Mouse (Mus musculus): ENCODE measurements at regions not wholly inside any gene's neighbourhood (a gene's known extent, or its start where the extent isn't known, plus 50 kb on each side); places are given as distances from the start of the nearest gene placed in this dataset.

DNA sequence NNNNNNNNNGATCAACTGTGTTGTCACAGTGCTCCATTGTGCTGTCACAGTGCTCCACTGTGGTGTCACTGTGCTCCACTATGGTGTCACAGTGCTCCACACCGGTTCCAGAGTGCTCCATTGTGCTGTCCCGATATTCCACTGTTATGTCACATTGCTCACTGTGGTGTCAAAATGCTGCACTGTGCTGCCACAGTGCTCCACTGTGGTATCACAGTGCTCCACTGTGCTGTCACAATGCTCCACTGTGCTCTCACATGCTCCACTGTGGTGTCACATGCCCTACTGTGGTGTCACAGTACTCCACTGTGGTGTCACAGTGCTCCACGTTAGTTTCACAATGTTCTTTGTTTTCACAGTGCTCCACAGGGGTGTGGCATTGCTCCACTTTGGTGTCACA lies 359.3 kb upstream of the Olfr161 start:
- Histone ChIP-seq H3K4me1 (replicated peaks) (no peaks in the 10 kb centered on the region), H3K27me3 (no peaks in the 10 kb centered on the region), H3K9ac (replicated peaks) (no peak overlapping the region), H3K4me2 (no peak overlapping the region), H3K27ac (no peak overlapping the region), H3K9me3 (peaks cover 53% of the 10 kb centered on the region), H3K36me3 (no peaks in the 10 kb centered on the region), H3K4me3 (replicated peaks) (no peak overlapping the region)
- 73% methylated on average over 3 of the region's 3 CpGs for WGBS
- ATAC-seq (ENCODE audit: insufficient number of reproducible peaks, insufficient read depth, low FRiP score, low TSS enrichment, low read depth) = peak; percentile 57

DNA sequence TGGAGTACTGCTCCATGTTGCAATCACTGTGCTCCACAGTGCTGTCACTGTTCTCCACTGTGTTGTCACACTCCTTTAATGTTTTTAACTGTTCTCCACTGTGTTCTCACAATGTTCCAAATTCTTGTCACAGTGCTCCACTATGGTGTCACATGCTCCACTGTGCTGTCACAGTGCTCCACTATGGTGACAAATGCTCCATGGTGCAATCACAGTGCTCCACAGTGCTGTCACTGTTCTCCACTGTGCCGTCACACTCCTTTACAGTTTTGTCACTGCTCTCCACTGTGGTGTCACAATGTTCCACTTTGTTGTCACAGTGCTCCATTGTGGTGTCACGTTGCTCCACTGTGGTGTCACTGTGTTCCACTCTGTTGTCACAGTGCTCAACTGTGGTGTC lies 358.2 kb upstream of the Olfr161 start:
- no peaks in the 10 kb centered on the region for H3K27me3 ChIP-seq
- no peak overlapping the region for H3K9ac ChIP-seq (replicated peaks)
- H3K4me2 ChIP-seq = no peak overlapping the region
- H3K4me1 ChIP-seq (replicated peaks) = no peaks in the 10 kb centered on the region
- no peak for ATAC-seq (ENCODE audit: insufficient number of reproducible peaks, insufficient read depth, low FRiP score, low TSS enrichment, low read depth)
- H3K4me3 ChIP-seq (replicated peaks) = no peak overlapping the region
- no peaks in the 10 kb centered on the region for H3K36me3 ChIP-seq
- WGBS = 40% methylated on average over 2 of the region's 2 CpGs
- peaks cover 59% of the 10 kb centered on the region for H3K9me3 ChIP-seq
- H3K27ac ChIP-seq = no peak overlapping the region

DNA sequence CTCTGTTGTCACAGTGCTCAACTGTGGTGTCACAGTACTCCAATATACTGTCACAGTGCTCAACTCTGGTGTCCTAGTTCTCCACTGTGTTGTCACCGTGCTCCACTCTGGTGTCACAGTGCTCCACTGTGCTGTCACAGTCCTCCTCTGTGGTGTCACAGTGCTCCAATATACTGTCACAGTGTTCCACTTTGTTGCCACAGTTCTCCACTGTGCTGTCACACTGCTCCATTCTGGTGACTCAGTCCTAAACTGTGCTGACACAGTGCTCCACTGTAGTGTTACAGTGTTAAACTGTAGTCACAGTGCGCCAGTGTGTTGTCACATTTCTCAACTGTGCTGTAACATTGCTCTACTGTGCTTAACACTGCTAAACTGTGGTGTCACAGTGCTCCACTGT lies 356.8 kb upstream of the Olfr161 start:
- Histone ChIP-seq H3K9me3 (peaks cover 72% of the 10 kb centered on the region), H3K4me2 (no peak overlapping the region), H3K27ac (no peak overlapping the region), H3K4me1 (replicated peaks) (no peaks in the 10 kb centered on the region), H3K9ac (replicated peaks) (no peak overlapping the region), H3K27me3 (no peaks in the 10 kb centered on the region), H3K36me3 (no peaks in the 10 kb centered on the region), H3K4me3 (replicated peaks) (no peak overlapping the region)
- peak; percentile 35 for ATAC-seq (ENCODE audit: insufficient number of reproducible peaks, insufficient read depth, low FRiP score, low TSS enrichment, low read depth)
- 52% methylated on average over 2 of the region's 2 CpGs for WGBS

DNA sequence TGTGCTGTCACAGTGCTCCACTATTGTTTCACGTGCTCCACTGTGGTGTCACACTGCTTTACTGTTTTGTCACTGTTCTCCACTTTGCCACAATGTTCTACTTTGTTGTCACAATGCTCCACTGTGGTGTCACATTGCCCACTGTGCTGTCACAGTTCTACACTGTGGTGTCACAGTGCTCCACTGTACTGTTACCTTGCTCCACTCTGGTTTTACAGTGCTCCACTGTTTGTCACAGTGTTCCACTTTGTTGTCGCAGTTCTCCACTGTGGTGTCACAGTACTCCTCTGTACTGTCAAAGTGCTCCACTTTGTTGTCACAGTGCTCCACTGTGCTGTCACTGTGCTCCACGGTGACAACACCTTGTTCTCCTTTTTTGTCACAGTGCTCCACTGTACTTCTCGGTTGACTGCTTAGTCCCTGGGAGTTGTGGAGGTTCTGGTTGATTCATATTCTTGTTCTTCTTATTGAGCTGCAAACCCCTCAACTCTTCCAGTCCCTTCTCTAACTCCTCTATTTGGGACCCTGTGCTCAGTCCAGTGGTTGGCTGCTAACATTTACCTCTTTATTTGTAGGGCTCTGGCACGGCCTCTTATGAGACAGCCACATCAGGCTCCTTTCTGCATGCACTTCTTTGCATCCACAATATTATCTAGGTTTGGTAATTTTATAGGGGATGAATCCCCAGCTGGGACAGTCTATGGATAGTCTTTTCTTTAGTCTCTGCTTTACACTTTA lies 349.7 kb upstream of the Olfr161 start:
- H3K9ac ChIP-seq (replicated peaks) = no peak overlapping the region
- no peak overlapping the region for H3K4me3 ChIP-seq (replicated peaks)
- no peak for ATAC-seq (ENCODE audit: insufficient number of reproducible peaks, insufficient read depth, low FRiP score, low TSS enrichment, low read depth)
- H3K4me2 ChIP-seq = no peak overlapping the region
- H3K9me3 ChIP-seq = peaks cover 70% of the 10 kb centered on the region
- no peaks in the 10 kb centered on the region for H3K36me3 ChIP-seq
- no peaks in the 10 kb centered on the region for H3K27me3 ChIP-seq
- H3K27ac ChIP-seq = no peak overlapping the region
- no peaks in the 10 kb centered on the region for H3K4me1 ChIP-seq (replicated peaks)
- WGBS = 65% methylated on average over 5 of the region's 5 CpGs

DNA sequence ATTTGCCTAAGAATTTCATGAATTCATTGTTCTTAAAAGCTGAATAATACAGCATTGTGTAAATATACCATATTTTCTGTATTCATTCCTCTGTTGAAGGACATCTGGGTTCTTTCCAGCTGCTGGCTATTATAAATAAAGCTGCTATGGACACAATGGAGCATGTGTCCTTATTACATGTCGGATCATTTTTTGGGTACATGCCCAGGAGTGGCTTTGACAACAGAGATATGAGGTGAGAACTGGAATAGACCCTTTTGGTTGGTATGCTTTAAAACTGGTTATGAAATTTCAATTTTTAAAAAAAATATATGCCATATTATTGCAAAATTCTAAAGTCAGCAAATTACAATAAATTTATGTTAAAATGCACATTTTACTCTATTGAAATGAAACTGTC lies 348.9 kb upstream of the Olfr161 start:
- Histone ChIP-seq H3K9ac (replicated peaks) (no peak overlapping the region), H3K27me3 (no peaks in the 10 kb centered on the region), H3K4me3 (replicated peaks) (no peak overlapping the region), H3K27ac (no peak overlapping the region), H3K4me1 (replicated peaks) (no peaks in the 10 kb centered on the region), H3K36me3 (no peaks in the 10 kb centered on the region), H3K4me2 (no peak overlapping the region), H3K9me3 (peaks cover 67% of the 10 kb centered on the region)
- WGBS = 70% methylated on average over 1 of the region's 1 CpGs
- no peak for ATAC-seq (ENCODE audit: insufficient number of reproducible peaks, insufficient read depth, low FRiP score, low TSS enrichment, low read depth)

DNA sequence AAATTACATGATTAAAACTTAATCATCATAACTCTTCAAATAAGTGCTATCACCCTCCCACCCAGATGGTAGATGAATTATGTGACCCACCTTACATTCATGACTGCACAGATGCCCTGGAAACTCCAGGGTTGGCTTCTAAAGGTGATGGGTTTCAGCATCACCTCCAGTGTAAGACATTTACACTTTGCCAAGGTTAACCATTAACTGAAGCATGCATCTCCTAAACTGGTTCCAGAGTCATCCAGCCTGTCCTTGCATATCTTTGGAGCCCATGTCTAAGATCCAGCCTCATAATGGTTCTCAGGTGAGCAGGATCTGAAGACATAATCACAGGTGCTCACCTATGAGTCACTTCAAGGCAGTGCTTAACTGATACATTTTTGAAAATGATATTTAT lies 344.4 kb upstream of the Olfr161 start:
- Histone ChIP-seq H3K9me3 (peaks cover 35% of the 10 kb centered on the region), H3K9ac (replicated peaks) (no peak overlapping the region)
- no peak for ATAC-seq (ENCODE audit: insufficient number of reproducible peaks, insufficient read depth, low FRiP score, low TSS enrichment, low read depth)

DNA sequence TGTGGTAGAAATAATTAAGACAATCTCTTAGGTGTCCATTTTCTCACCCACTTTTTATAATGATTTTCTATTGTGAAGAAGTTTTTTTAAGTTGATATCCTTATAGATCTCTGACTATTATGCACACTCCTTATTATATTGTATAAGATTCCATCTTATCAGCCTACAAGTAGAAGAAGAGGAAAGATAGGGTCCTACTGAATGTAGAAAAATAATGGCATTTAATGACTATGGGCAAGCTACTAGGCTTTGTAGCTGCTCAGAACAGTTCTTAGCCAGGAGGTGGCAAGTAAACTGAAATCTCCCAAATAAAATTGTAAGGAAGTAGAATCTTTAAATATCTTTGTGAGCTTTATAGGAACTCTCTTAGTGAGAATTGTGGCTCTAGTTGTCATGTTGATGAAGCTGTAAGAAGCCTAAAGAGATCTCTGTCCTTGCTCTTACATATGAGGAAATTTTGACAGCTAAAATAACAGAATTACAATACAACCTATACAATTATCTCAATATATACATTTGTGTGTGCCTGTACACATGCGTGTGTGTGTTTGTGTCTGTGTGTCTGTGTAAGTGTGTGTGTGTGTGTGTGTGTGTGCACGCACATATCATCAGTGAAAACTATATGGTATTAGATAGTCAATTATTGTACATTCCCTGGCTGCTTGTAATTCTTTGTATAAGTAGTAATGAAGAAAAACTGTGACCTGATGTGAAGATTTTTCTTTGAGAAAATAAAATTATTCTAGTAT lies 343.7 kb upstream of the Olfr161 start:
- Histone ChIP-seq H3K27me3 (no peaks in the 10 kb centered on the region), H3K4me1 (replicated peaks) (no peaks in the 10 kb centered on the region), H3K36me3 (no peaks in the 10 kb centered on the region), H3K4me3 (replicated peaks) (no peak overlapping the region), H3K9me3 (peaks cover 33% of the 10 kb centered on the region), H3K9ac (replicated peaks) (no peak overlapping the region), H3K4me2 (no peak overlapping the region), H3K27ac (no peak overlapping the region)
- ATAC-seq (ENCODE audit: insufficient number of reproducible peaks, insufficient read depth, low FRiP score, low TSS enrichment, low read depth) = no peak
- 39% methylated on average over 2 of the region's 2 CpGs for WGBS

More for the DNA sequence above, 344.4 kb upstream of the Olfr161 start:
- no peak overlapping the region for H3K4me2 ChIP-seq
- H3K27me3 ChIP-seq = no peaks in the 10 kb centered on the region
- no peaks in the 10 kb centered on the region for H3K36me3 ChIP-seq
- no peaks in the 10 kb centered on the region for H3K4me1 ChIP-seq (replicated peaks)
- H3K27ac ChIP-seq = no peak overlapping the region
- H3K4me3 ChIP-seq (replicated peaks) = no peak overlapping the region

DNA sequence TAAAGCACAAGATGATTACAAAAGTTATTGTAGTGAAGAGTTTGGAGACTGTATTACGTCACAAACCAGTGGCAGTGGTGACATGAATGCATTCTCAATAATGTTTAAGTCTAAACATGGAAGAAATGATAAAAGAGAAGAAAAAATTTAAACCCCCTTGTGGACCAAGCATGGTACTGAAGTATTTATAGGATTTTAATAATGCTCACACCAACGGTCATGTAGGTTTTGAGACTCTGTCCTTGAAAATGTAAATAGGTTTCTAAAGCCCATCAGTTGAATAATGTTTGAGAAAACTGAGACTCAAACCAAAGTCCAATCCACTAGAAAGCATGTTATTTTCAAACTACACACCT lies 343.1 kb upstream of the Olfr161 start:
- Histone ChIP-seq H3K9ac (replicated peaks) (no peak overlapping the region), H3K4me3 (replicated peaks) (no peak overlapping the region), H3K36me3 (no peaks in the 10 kb centered on the region), H3K27ac (no peak overlapping the region), H3K9me3 (peaks cover 34% of the 10 kb centered on the region), H3K4me2 (no peak overlapping the region), H3K27me3 (no peaks in the 10 kb centered on the region), H3K4me1 (replicated peaks) (no peaks in the 10 kb centered on the region)
- WGBS = 51% methylated on average over 2 of the region's 2 CpGs
- no peak for ATAC-seq (ENCODE audit: insufficient number of reproducible peaks, insufficient read depth, low FRiP score, low TSS enrichment, low read depth)

DNA sequence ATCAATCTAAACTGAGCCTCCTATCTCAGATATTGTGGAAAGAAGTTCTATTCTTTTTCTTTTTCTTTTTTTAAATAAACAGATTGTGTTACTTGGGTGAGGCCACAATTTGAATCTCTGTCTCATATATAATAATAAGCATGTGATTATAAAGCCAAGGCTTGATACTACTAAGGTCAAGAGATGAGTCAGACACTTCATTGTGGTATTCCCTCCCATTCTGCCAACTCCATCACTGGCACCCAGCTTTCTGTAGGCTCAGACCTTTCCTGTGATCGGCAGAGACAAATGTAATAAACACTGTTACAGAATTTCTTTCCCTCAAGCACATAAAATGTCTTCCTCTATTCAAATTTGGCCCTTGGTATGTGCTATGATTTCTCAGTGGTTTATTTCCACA lies 337.0 kb upstream of the Olfr161 start:
- no peak for ATAC-seq (ENCODE audit: insufficient number of reproducible peaks, insufficient read depth, low FRiP score, low TSS enrichment, low read depth)
- Histone ChIP-seq H3K27me3 (no peaks in the 10 kb centered on the region), H3K4me3 (replicated peaks) (no peak overlapping the region), H3K27ac (no peak overlapping the region), H3K36me3 (no peaks in the 10 kb centered on the region), H3K4me1 (replicated peaks) (no peaks in the 10 kb centered on the region), H3K9ac (replicated peaks) (no peak overlapping the region), H3K4me2 (no peak overlapping the region), H3K9me3 (peaks cover 34% of the 10 kb centered on the region)
- 33% methylated on average over 1 of the region's 1 CpGs for WGBS

DNA sequence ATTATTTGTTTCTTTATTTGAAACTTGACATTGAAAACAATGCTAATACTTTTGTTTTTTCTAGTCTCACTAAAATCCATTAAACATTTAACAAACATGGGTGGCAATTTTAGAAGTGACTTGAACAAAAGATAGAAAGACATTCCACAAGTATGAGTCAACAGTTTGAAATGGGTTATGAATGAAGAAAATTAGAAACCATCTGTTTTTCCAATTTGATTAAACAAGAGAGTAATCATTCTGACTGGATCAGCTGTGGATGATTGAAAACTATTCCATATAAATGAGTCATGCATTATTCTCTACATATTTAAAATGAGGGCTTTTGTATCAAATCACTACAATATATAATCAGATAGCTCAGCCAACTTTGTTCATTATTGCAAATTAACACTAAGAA lies 334.8 kb upstream of the Olfr161 start:
- no peak overlapping the region for H3K27ac ChIP-seq
- no peak overlapping the region for H3K4me2 ChIP-seq
- H3K4me1 ChIP-seq (replicated peaks) = no peaks in the 10 kb centered on the region
- ATAC-seq (ENCODE audit: insufficient number of reproducible peaks, insufficient read depth, low FRiP score, low TSS enrichment, low read depth) = no peak
- H3K27me3 ChIP-seq = no peaks in the 10 kb centered on the region
- H3K36me3 ChIP-seq = no peaks in the 10 kb centered on the region
- H3K9ac ChIP-seq (replicated peaks) = no peak overlapping the region
- H3K9me3 ChIP-seq = peaks cover 44% of the 10 kb centered on the region
- H3K4me3 ChIP-seq (replicated peaks) = no peak overlapping the region

DNA sequence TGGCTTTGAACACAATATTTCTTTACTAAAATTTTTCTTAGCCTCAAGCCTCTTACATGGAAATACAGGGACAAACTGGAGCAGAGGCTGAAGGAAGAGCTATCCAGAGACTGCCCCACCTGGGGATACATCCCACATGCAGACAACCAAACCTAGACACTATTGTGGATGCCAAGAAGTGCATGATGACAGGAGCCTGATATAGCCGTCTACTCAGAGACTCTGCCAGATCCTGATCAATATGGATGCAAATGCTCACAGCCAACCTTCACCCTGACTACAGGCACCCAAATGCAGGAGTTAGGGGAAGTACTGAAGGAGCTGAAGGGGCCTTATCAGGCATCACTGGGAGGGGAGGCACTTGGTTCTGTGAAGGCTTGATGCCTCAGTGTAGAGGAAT lies 325.5 kb upstream of the Olfr161 start:
- H3K27ac ChIP-seq = no peak overlapping the region
- no peak overlapping the region for H3K9ac ChIP-seq (replicated peaks)
- WGBS = 83% methylated on average over 1 of the region's 1 CpGs
- peaks cover 50% of the 10 kb centered on the region for H3K9me3 ChIP-seq
- H3K36me3 ChIP-seq = no peaks in the 10 kb centered on the region
- H3K4me2 ChIP-seq = no peak overlapping the region
- no peaks in the 10 kb centered on the region for H3K27me3 ChIP-seq
- ATAC-seq (ENCODE audit: insufficient number of reproducible peaks, insufficient read depth, low FRiP score, low TSS enrichment, low read depth) = no peak
- H3K4me3 ChIP-seq (replicated peaks) = no peak overlapping the region
- H3K4me1 ChIP-seq (replicated peaks) = no peaks in the 10 kb centered on the region
